Mouse (Mus musculus): ENCODE results near the gene Fzd7. TPM values are rescaled to one million over a fixed set of nuclear protein-coding genes. Genes with fewer than 3 reads are reported as not detected.

Gene Fzd7
- polyA plus RNA-seq, 1 experiment from 2014 or later, result 3.5 TPM

- Histone ChIP-seq H3K36me3 (no peaks in the 10 kb centered on the region), H3K9ac (replicated peaks) (no peak overlapping the region), H3K4me3 (replicated peaks) (no peak overlapping the region), H3K4me2 (no peak overlapping the region), H3K27me3 (replicated peaks) (no peaks in the 10 kb centered on the region), H3K4me1 (peaks cover 6% of the 10 kb centered on the region; the same call in 1 of the 2 replicates), H3K27ac (replicated peaks) (no peak overlapping the region), H3K9me3 (replicated peaks) (no peaks in the 10 kb centered on the region)
- 88% methylated on average over 6 of the region's 6 CpGs for WGBS
- no peak for ATAC-seq (ENCODE audit: low FRiP score)
These were observed 45.0 kb downstream of the Fzd7 start for GRCm38 (mm10) chr1:59527219-59527618.

DNA sequence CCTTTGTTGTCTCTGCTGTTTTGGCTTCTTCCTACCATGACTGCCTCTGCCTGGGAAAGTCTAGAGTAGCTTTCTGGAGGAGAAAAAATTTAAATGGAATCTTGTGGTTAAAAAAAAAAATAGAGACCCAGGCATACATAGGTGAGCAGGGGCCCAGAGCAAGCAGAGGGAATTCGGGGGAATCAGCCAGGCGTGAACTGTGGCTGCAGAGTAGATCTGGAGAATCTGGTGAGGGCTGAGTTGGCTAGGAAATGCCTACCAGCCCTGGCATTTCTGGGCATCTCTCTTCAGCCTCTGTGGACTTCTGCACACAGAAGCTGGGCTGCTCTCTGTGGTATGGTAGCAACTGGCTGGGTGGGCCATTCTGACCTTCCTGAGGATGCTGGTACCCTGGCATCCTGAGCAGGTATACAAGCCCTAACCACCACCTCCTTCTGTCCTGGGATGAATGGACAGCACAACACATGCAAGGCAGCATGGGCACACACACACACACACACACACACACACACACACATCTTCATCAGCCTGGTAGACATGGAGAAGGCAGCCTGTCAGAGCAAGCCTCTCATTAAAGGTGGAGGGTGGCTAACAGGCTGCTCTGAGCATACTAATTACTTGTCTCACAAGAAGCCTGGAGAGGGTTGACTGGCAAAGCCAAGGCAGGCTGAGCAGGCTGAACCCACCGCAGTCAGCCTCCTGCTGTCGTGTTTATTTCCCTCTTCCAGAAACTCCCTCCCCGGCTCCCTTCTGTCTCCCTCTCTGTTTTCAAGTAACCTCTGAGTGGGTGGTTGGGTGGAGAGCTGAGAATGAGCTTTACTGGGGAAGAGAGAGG, 53.0 kb downstream of the Fzd7 start:
- Histone ChIP-seq H3K27me3 (replicated peaks) (no peaks in the 10 kb centered on the region), H3K4me1 (peaks cover 14% of the 10 kb centered on the region), H3K27ac (replicated peaks) (peak overlapping the region; percentile 67), H3K36me3 (no peaks in the 10 kb centered on the region), H3K4me2 (no peak overlapping the region), H3K4me3 (replicated peaks) (no peak overlapping the region), H3K9me3 (replicated peaks) (no peaks in the 10 kb centered on the region), H3K9ac (replicated peaks) (no peak overlapping the region)
- WGBS, result 39% methylated on average over 5 of the region's 5 CpGs
- ATAC-seq (ENCODE audit: low FRiP score), result peak; percentile 74

Other genes starting within 250 kb of the Fzd7 start
- 15.5 and 16.2 TPM in 2 replicates for gene Als2, start 245.2 kb upstream of the Fzd7 start, polyA plus RNA-seq (2015; fragmentation: Nextera tagmentation; extraction: Ambion mirVana)
- gene Cdk15, start 225.5 kb upstream of the Fzd7 start, polyA plus RNA-seq (2015; fragmentation: Nextera tagmentation; extraction: Ambion mirVana), result 1.7 and 1.9 TPM in 2 replicates
- gene Gm973, start 33.8 kb downstream of the Fzd7 start, polyA plus RNA-seq (2015; fragmentation: Nextera tagmentation; extraction: Ambion mirVana), result 9.6 and 10.0 TPM in 2 replicates
- gene Sumo1, start 188.4 kb downstream of the Fzd7 start, polyA plus RNA-seq (2015; fragmentation: Nextera tagmentation; extraction: Ambion mirVana), result 327 and 333 TPM in 2 replicates
- 140 and 175 TPM in 2 replicates for gene Nop58, start 202.5 kb downstream of the Fzd7 start, polyA plus RNA-seq (2015; fragmentation: Nextera tagmentation; extraction: Ambion mirVana)